Mouse (Mus musculus) G1E (cell line): ENCODE data around the gene Ablim2.

Experiments
- CTCF ChIP-seq: IDR thresholded peaks from 2 replicates; pipeline ENCODE4 v1.5.1; 2012; ENCODE audit warnings: low read depth, low read length, inconsistent platforms, mixed read lengths
- GATA1 ChIP-seq: IDR thresholded peaks from 2 replicates; pipeline ENCODE4 v1.6.1; 2012; ENCODE audit warnings: borderline replicate concordance, low read length, inconsistent platforms, mixed read lengths
- TAL1 ChIP-seq: conservative IDR thresholded peaks from 2 replicates; pipeline ENCODE4 v1.6.1; 2012; ENCODE audit warnings: low read depth, low read length, inconsistent platforms, mixed read lengths

DNA sequence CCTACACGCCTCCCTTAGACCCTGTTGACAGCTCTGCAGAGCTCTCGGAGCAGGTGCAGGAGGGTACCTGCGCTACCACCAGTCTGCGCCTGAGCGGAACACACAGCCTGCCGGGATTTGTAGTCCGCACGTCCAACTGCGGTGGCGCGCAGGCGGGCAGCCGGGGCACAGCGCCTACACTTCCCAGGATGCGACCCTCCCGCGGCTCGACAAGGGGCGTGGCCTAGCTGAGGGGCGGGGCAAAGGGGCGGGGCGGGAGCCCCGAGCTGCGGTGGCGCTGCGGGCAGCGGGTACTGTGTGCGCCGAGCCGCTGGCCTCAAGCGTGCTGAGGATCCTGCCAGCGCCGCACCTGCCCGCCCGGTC is at the start of gene Ablim2:
- TF ChIP-seq CTCF = no peak
- no peak for TF ChIP-seq TAL1
- TF ChIP-seq GATA1 = no peak
